Mouse (Mus musculus) v-Abl transformed pro-B cells (cell line): ENCODE data around the gene Def8.
"Not testable (repeated sequence)": the region's sequence is repeated elsewhere in the genome, so short reads cannot be mapped to it uniquely, and the experiment has no call there.

Experiments used
- in situ Hi-C, 2 experiments: fragments of 400-800 bp; cut with MboI; formaldehyde crosslinking; loops; one replicate each; pipeline ENCODE4 v1.15.1; 2025; ENCODE audit not compliant: unreplicated experiment in 2 of 2

Gene Def8

GRCm38 (mm10) chr8:123430936-123431335, 7.6 kb downstream of the Def8 start:
- in situ Hi-C loops = not testable (repeated sequence)

GRCm38 (mm10) chr8:123431616-123432365, 8.5 kb downstream of the Def8 start:
- in situ Hi-C loops = no loop called here

- in situ Hi-C loops = no loop called here
Measured at GRCm38 (mm10) chr8:123432381-123432780, 9.1 kb downstream of the Def8 start.

- in situ Hi-C loops = not testable (repeated sequence)
Measured at GRCm38 (mm10) chr8:123433241-123433974, 10.1 kb downstream of the Def8 start.

GRCm38 (mm10) chr8:123441788-123442187, 18.5 kb downstream of the Def8 start:
- in situ Hi-C loops = loop anchor here (5.0 kb wide), 1 partner anchor 119 kb away; no protein-coding TSS in a partner anchor

GRCm38 (mm10) chr8:123442351-123442750, 19.0 kb downstream of the Def8 start:
- in situ Hi-C loops = loop anchor here (5.0 kb wide), 1 partner anchor 120 kb away; no protein-coding TSS in a partner anchor

GRCm38 (mm10) chr8:123442871-123443575, 19.7 kb downstream of the Def8 start:
- in situ Hi-C loops = loop anchor here (5.0 kb wide), 1 partner anchor 121 kb away; no protein-coding TSS in a partner anchor

- in situ Hi-C loops = loop anchor here (5.0 kb wide), 1 partner anchor 121 kb away; no protein-coding TSS in a partner anchor
Measured at GRCm38 (mm10) chr8:123443576-123443921, 20.2 kb downstream of the Def8 start.

- in situ Hi-C loops = loop anchor here (5.0 kb wide), 1 partner anchor 122 kb away; no protein-coding TSS in a partner anchor
Measured at GRCm38 (mm10) chr8:123444131-123444530, 20.8 kb downstream of the Def8 start.

- in situ Hi-C loops = no loop called here
Measured at GRCm38 (mm10) chr8:123445981-123446380, 22.7 kb downstream of the Def8 start.

- in situ Hi-C loops = no loop called here
Measured at GRCm38 (mm10) chr8:123446799-123447198, 23.5 kb downstream of the Def8 start.

- in situ Hi-C loops = no loop called here
Measured at GRCm38 (mm10) chr8:123450783-123451182, 27.5 kb downstream of the Def8 start.

GRCm38 (mm10) chr8:123451747-123452146, 28.4 kb downstream of the Def8 start:
- in situ Hi-C loops = not testable (repeated sequence)

- in situ Hi-C loops = no loop called here
Measured at GRCm38 (mm10) chr8:123452149-123452548, 28.8 kb downstream of the Def8 start.

GRCm38 (mm10) chr8:123453291-123453690, 30.0 kb downstream of the Def8 start:
- in situ Hi-C loops = no loop called here

- in situ Hi-C loops = no loop called here
Measured at GRCm38 (mm10) chr8:123453951-123454350, 30.6 kb downstream of the Def8 start.

GRCm38 (mm10) chr8:123454559-123454958, 31.2 kb downstream of the Def8 start:
- in situ Hi-C loops = no loop called here

- in situ Hi-C loops = no loop called here
Measured at GRCm38 (mm10) chr8:123463651-123464050, 40.3 kb downstream of the Def8 start.

GRCm38 (mm10) chr8:123467476-123467875, 44.1 kb downstream of the Def8 start:
- in situ Hi-C loops = no loop called here

GRCm38 (mm10) chr8:123472991-123473390, 49.7 kb downstream of the Def8 start:
- in situ Hi-C loops = not testable (repeated sequence)

- in situ Hi-C loops = not testable (repeated sequence)
Measured at GRCm38 (mm10) chr8:123474549-123474948, 51.2 kb downstream of the Def8 start.
